Mouse (Mus musculus) lung, adult 2 months (tissue): Measurements from ENCODE around the gene Olfr988.
"Not testable (repeated sequence)": the region's sequence is repeated elsewhere in the genome, so short reads cannot be mapped to it uniquely, and the experiment has no call there.

Experiments
- CTCF ChIP-seq: fragments of 200-500 bp; IDR thresholded peaks from 2 replicates; pipeline ENCODE4 v1.5.1; 2011; ENCODE audit warnings: mild to moderate bottlenecking, low read length, control low read depth; ENCODE audit not compliant: insufficient read depth
- POLR2A ChIP-seq: fragments of 200-500 bp; IDR thresholded peaks from 2 replicates; pipeline ENCODE4 v1.6.1; 2011; ENCODE audit warnings: low read depth, mild to moderate bottlenecking, control low read depth, low read length, borderline replicate concordance; ENCODE audit errors: extremely low read depth

DNA sequence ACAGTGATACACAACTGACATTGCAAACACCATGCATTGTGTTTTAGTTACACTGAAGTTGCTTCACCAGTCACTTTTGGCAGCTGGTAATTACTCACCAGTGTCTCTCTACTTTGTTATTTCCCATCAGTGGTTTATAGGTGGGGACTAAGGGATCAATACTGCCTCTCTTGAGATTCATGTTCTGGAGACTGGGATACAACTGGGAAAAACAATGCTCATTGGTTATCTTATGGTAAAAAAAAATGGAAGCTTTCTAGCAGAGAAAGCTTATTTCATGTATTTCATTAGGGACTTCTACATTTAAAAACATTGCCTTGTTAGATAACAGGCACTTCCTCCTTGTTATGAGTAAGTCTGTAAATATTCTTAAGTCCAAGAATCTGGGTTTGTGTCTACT lies 23.8 kb downstream of the Olfr988 start, which contains the start of gene Olfr987:
- not testable (repeated sequence) for TF ChIP-seq CTCF, POLR2A
